In the genomic region with DNA sequence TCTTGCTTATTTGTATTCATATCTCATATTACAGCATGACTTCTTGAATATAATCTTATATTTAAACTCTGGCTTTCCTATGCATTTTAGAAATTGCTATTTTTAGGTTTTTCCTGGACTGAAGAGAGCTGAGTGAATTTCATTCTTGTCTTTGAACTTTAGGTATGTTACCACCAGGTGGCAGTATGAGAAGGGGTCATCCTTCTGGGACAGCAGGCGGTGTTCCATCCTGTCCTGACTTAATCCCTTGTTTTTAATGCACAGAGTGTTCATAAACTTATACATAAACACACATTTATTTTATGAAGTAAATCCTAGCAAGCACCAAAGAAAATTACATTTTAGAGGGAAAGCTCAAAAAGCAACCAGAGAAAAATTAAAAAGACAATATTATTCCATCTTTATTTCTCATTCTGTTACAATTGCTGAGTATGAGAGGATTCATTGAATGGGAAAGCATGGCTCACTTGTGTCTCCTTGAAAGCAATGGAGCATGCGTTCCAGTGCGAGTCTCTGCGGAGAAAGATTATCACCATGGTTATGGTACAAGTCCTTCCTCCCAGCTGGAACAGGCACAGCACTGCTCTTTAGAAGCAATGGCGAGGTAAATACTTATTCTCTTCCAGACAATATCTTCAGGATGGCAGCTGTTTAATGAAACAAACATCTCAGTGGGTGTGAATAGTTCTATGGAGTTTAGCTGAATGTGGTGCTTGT, we compare ENCODE assay signal across 10 mouse cellular contexts. TPM values are rescaled to one million over a fixed set of nuclear protein-coding genes. Genes with fewer than 3 reads are reported as not detected.
A peak's percentile ranks its signal among the peaks of the same experiment; 100 is the strongest.
DNase-seq lines count a peak whose midpoint lies in the region; ATAC-seq lines count a peak whose summit lies in the region.
"Had no signal": no experiment of that assay in that cellular context is flagged by ENCODE, and none has a peak within 500 bp of the region (broad histone marks: within the 10 kb centered on the region; RNA-seq: fewer than 3 reads in every experiment).

No protein-coding gene starts in this region.

- intact Hi-C loops in gastrocnemius, postnatal 36 days (cut with DNase I): loop anchor here (2.0 kb wide), 1 partner anchor 243 kb away; no protein-coding TSS in a partner anchor

- no peak for ATAC-seq in CD4-positive, CD25-positive, alpha-beta regulatory T cell, adult 4 months
- ATAC-seq in megakaryocyte progenitor cell, adult 5-6 weeks (replicated peaks; ENCODE audit: poor library complexity): peak; percentile 52; the same call in 1 of the 2 replicates

- DNase-seq in CD4-positive, CD25-positive, alpha-beta regulatory T cell, adult 2 months (ENCODE audit: low read depth, low spot score): peak; percentile 23
- DNase-seq in kidney, postnatal 36 days: peak; percentile 4 to 27
- no peak for DNase-seq in kidney, adult 8-10 months
- DNase-seq in brain, adult 2 months (ENCODE audit: low read depth, low spot score): peak; percentile 55
- no peak for DNase-seq in gastrocnemius, postnatal 36 days
- no peak for DNase-seq in adrenal gland, postnatal 25 days

RNA-seq across cellular contexts. Expression of a gene that starts 21.1 kb away (rescaled TPM):
- not detected for polyA plus RNA-seq in CD4-positive, CD25-positive, alpha-beta regulatory T cell, adult 4 months (2017; shearing (Covaris generic))
- not detected in 2 replicates for total RNA-seq in megakaryocyte progenitor cell, adult 5-6 weeks (2015)
- total RNA-seq in megakaryocyte progenitor cell, adult 5-6 weeks (2017): not detected in 2 replicates
- total RNA-seq in gastrocnemius, postnatal 36 days (2021): not detected
- 0.15 TPM in 1 of 2 replicates, not detected in the other for total RNA-seq in adrenal gland, postnatal 25 days (2021)
- polyA plus RNA-seq: erythroblast, embryonic 14.5 days had no signal

RNA-seq across cellular contexts. Expression of a gene that starts 25.9 kb away (rescaled TPM):
- under 1 TPM in 1 of 2 experiments, not detected in 1; 0.13 TPM for polyA plus RNA-seq in CD4-positive, CD25-positive, alpha-beta regulatory T cell, adult 4 months (2017; shearing (Covaris generic))
- total RNA-seq in megakaryocyte progenitor cell, adult 5-6 weeks (2015): not detected in 2 replicates
- not detected in 2 replicates for total RNA-seq in megakaryocyte progenitor cell, adult 5-6 weeks (2017)
- total RNA-seq in gastrocnemius, postnatal 36 days (2021): not detected
- not detected in 2 replicates for total RNA-seq in adrenal gland, postnatal 25 days (2021)
- polyA plus RNA-seq: erythroblast, embryonic 14.5 days; lung, embryonic 15.5 days had no signal

RNA-seq across cellular contexts. Expression of a gene that starts 33.0 kb away (rescaled TPM):
- polyA plus RNA-seq in CD4-positive, CD25-positive, alpha-beta regulatory T cell, adult 4 months (2017; shearing (Covaris generic)): 100 to 1,000 TPM; 201 to 217 TPM
- 35.0 and 38.1 TPM in 2 replicates for total RNA-seq in megakaryocyte progenitor cell, adult 5-6 weeks (2015)
- 39.9 and 47.8 TPM in 2 replicates for total RNA-seq in megakaryocyte progenitor cell, adult 5-6 weeks (2017)
- 10 to 100 TPM; 27.7 to 32.7 TPM for total RNA-seq in gastrocnemius, postnatal 36 days (2021)
- total RNA-seq in adrenal gland, postnatal 25 days (2021): 85.1 and 90.9 TPM in 2 replicates

RNA-seq across cellular contexts. Expression of a gene that starts 54.8 kb away (rescaled TPM):
- polyA plus RNA-seq in CD4-positive, CD25-positive, alpha-beta regulatory T cell, adult 4 months (2017; shearing (Covaris generic)): not detected
- total RNA-seq in megakaryocyte progenitor cell, adult 5-6 weeks (2015): not detected in 2 replicates
- total RNA-seq in megakaryocyte progenitor cell, adult 5-6 weeks (2017): not detected in 2 replicates
- total RNA-seq in gastrocnemius, postnatal 36 days (2021): not detected
- not detected in 2 replicates for total RNA-seq in adrenal gland, postnatal 25 days (2021)
- polyA plus RNA-seq: lung, embryonic 15.5 days had no signal

Comparison
In these comparisons a context has a peak if more than half of its experiments do, and no peak if none do; other contexts are left out.
1. DNase-seq: peak in CD4-positive, CD25-positive, alpha-beta regulatory T cell, adult 2 months (single experiment), kidney, postnatal 36 days (2 of 2) and brain, adult 2 months (single experiment); none in kidney, adult 8-10 months (0 of 2), gastrocnemius, postnatal 36 days (0 of 2) and adrenal gland, postnatal 25 days (single experiment).